Mouse (Mus musculus): Measurements from ENCODE around the gene Mmp8. TPM values are rescaled to one million over a fixed set of nuclear protein-coding genes. Genes with fewer than 3 reads are reported as not detected.
A peak's percentile ranks its signal among the peaks of the same experiment; 100 is the strongest.

The Mmp8 gene
- total RNA-seq, 2 experiments from 2014 or later, result 0.23 TPM; not detected in 1

DNA sequence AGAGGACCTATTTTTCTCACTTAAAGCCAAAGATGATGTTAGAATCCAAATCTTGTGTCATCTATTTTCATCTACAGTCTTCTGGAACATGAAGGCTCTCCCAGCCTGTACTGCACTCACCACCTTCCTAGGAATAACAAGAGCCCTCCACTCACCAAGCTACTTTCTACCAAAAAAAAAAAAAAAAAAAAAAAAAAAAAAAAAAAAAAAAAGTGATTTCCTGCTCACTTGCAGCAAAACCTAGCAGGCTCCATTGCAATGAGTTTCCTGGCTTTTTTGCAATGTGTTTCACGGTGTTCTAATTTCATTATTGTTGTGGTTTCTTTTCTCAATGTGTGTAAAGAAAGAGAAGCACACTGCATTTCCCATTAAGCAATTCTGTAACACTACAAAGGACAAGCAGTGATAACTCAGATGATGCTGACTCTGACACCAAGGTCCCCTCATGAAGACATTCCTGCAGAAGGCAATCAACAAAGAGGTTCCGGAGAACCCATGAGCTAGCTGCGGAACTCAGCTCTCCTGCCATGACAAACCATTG lies 35.1 kb downstream of the Mmp8 start:
- no peak for DNase-seq (ENCODE audit: low spot score in 2 of 2)

DNA sequence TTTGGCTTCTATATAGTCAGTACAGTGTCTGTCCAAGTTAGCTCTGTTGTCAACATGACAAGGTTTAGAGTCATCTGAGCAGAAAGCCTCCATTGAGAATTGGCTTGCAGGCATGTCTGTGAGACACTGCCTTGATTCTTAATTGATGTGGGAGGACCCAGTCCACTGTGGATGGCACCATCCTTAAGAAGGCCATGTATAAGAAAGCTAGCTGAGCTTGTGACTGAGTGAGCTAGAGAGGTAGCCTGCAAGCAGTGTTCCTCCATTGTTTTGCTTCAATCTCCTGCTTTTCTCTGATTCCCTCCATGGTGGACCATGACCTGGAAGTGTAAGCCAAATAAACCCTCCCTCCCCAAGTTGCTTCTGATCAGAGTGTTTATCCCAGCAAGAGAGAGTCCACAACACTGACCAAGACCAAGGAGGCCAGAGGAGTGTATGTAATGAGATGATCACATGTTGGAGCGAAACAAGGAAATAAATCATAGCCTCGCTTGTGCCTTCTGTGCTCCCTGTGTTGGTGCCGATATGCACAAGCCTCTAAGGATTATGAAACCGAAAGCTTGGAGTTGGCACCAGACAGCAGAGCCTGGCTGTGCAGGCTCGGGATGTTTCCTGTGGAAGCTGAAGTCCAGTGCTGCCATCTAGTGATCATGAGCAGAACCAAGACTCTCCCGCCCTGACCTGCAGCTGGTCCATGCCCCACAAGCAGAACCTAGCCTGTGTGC lies 36.7 kb downstream of the Mmp8 start:
- peak; percentile 57 to 69 for DNase-seq (ENCODE audit: low spot score in 2 of 2)

DNA sequence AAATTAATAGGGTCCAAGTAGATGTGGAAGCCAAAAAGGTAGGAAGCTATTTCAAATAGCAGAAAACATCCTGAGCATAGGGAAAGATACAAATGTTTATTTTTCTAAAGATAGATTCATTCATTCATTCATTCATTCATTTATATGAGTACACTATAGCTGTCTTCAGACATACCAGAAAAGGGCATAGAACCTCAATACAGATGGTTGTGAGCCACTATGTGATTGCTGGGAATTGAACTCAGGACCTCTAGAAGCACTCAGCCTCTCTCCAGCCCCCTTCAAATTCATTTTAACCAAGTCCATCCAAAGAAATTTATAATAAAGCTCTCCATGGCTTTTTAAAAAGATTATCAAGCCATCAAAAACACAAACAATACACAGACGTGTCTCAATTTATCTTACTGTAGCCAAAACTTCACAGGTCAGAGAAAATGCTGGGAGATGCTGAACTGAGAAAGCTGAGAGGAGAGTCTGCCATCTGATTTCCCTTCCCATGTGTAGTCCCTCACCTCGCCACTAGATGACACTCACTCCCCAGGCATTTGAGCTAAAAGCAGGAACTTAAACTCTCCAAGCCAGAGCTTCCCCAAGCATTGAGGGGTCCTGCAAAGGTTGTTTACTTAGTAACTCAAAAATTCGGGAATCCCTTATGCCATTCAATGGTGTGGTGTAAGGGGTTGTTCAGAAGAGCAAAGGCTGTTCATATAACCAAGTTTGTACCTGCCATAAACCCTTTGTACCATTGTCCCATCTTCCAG lies 44.9 kb downstream of the Mmp8 start:
- peak; percentile 61 to 63 for DNase-seq (ENCODE audit: low spot score in 2 of 2)

DNA sequence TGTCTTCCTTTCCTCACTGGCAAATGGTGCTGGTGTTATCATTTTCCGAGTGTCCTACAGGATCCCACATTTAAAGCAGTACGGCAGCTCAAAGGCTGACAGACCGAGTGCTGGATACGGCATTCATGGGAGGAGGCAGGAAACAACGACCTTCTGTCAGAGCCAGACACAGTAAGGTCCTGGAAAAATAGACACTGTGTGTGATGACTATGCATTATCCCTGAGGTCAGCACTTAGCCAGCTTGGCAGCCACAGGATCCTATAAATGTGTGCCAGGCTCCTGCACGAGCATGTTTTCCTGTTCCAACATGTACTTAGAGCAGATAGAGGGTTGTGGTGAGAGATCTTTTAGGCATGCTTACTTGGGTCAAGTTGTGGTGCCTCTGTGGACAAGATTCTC lies 45.7 kb downstream of the Mmp8 start:
- no peak for DNase-seq (ENCODE audit: low spot score in 2 of 2)

GRCm38 (mm10) chr9:7605638-7606037 lies 47.4 kb downstream of the Mmp8 start:
- DNase-seq (ENCODE audit: low spot score in 2 of 2), result no peak

Other genes starting within 250 kb of the Mmp8 start
- 10 to 100 TPM in 1 of 2 experiments, 1 to 10 TPM in 1; 5.4 to 18.5 TPM for gene Mmp12, start 214.1 kb upstream of the Mmp8 start, total RNA-seq (2021)
- gene Mmp1b, start 170.4 kb upstream of the Mmp8 start, total RNA-seq (2021), result not detected
- gene Mmp3, start 112.6 kb upstream of the Mmp8 start, total RNA-seq (2021), result under 1 TPM in 1 of 2 experiments, not detected in 1; 0.17 TPM
- gene Mmp10, start 56.1 kb upstream of the Mmp8 start, total RNA-seq (2021), result not detected
- gene Mmp27, start 12.9 kb downstream of the Mmp8 start, total RNA-seq (2021), result 1 to 10 TPM in 1 of 2 experiments, under 1 TPM in 1; 0.61 to 8.8 TPM
- gene Mmp20, start 69.8 kb downstream of the Mmp8 start, total RNA-seq (2021), result not detected
- not detected for gene Mmp7, start 133.6 kb downstream of the Mmp8 start, total RNA-seq (2021)
- 100 to 1,000 TPM; 151 to 202 TPM for gene Tmem123, start 205.6 kb downstream of the Mmp8 start, total RNA-seq (2021)

All from adrenal gland, adult 18-20 months (tissue).